Mouse (Mus musculus): ENCODE results near the gene Hivep3. TPM values are rescaled to one million over a fixed set of nuclear protein-coding genes. Genes with fewer than 3 reads are reported as not detected.

The Hivep3 gene
- polyA plus RNA-seq, 1 experiment from 2014 or later, result 16.5 TPM

DNA sequence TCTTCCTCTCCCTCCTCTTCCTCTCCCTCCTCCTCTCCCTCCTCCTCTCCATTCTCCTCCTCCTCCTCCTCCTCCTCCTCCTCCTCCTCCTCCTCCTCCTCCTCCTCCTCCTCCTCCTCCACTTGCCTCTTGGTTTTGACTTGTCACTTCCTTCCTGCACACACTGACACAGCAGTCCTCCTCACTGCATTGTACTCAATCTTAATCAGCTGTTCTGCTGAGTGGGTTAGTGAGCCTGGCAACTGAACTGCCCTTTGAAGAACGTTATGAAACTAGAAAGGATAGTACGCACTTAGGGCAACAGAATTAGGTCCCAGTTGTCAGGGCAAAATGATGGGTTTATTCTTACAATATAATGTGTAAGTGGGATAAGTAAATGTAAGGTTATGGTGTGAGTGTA is 73.8 kb downstream of the Hivep3 start:
- ATAC-seq (ENCODE audit: low FRiP score) (no peak), DNase-seq (ENCODE audit: low spot score) (no peak)
- no peak overlapping the region for H3K4me3 ChIP-seq (replicated peaks; ENCODE audit: low read length)
- H3K36me3 ChIP-seq (replicated peaks; ENCODE audit: control insufficient read depth, insufficient read depth), result no peaks in the 10 kb centered on the region
- no peak overlapping the region for H3K27ac ChIP-seq
- WGBS, result 59% methylated on average over 2 of the region's 2 CpGs
- no peak overlapping the region for H3K4me2 ChIP-seq (replicated peaks)
- peaks cover 9% of the 10 kb centered on the region; the same call in 1 of the 2 replicates for H3K27me3 ChIP-seq (ENCODE audit: control insufficient read depth, insufficient read depth, low read length)
- no peak overlapping the region for H3K9ac ChIP-seq
- no peaks in the 10 kb centered on the region for H3K4me1 ChIP-seq (replicated peaks; ENCODE audit: control insufficient read depth, insufficient read depth, low read length)
- no peaks in the 10 kb centered on the region for H3K9me3 ChIP-seq (ENCODE audit: control insufficient read depth, low read length)

DNA sequence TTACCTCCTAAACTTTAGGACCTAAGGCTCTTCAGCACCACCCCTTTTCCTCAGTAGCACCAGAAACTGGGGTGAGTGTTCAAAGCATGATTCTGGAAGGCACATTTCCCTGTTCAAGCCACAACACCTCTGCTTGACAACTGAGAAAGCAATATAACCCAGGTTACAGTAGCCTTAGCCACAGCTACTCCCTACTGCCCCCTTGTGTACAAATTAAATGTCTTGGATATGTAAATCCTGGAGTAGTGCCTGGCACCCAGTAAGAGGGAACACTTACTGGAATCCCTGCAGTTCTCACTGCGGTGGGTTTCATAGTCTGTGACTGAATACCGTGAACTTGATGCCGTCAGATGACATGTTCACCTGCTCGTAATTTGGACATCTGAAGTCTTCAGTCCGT is 75.7 kb downstream of the Hivep3 start:
- DNase-seq (ENCODE audit: low spot score) (peak; percentile 87), ATAC-seq (ENCODE audit: low FRiP score) (no peak; the same call in 1 of the 2 replicates)
- H3K9me3 ChIP-seq (ENCODE audit: control insufficient read depth, low read length), result no peaks in the 10 kb centered on the region
- no peaks in the 10 kb centered on the region for H3K36me3 ChIP-seq (replicated peaks; ENCODE audit: control insufficient read depth, insufficient read depth)
- H3K27me3 ChIP-seq (ENCODE audit: control insufficient read depth, insufficient read depth, low read length), result peaks cover 9% of the 10 kb centered on the region; the same call in 1 of the 2 replicates
- H3K4me2 ChIP-seq (replicated peaks), result no peak overlapping the region
- no peak overlapping the region for H3K27ac ChIP-seq
- 40% methylated on average over 5 of the region's 5 CpGs for WGBS
- no peak overlapping the region for H3K4me3 ChIP-seq (replicated peaks; ENCODE audit: low read length)
- H3K9ac ChIP-seq, result no peak overlapping the region
- peaks cover 4% of the 10 kb centered on the region; the same call in 1 of the 2 replicates for H3K4me1 ChIP-seq (replicated peaks; ENCODE audit: control insufficient read depth, insufficient read depth, low read length)

DNA sequence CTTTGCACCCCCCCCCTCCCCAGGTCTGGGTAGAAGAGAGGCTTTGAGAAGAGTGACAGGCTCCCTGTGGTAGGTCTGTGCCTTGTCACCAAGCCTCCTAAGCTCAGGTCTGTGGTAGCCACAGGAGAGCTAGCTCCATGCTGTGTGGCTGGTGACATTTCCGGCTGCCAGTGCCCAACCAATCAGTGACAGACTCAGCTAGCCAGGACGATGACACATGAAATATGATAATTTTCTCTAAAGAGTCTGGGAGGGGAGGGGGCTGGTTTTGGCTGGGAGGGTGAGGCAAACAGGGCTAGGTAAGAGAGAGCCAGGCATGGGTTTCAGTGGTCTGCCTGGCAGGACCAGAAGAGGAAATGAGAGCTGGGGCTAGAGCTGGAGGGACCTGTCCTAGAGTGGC is 79.2 kb downstream of the Hivep3 start:
- no peak overlapping the region for H3K27ac ChIP-seq
- no peak overlapping the region for H3K9ac ChIP-seq
- peaks cover 28% of the 10 kb centered on the region for H3K4me1 ChIP-seq (replicated peaks; ENCODE audit: control insufficient read depth, insufficient read depth, low read length)
- no peaks in the 10 kb centered on the region for H3K36me3 ChIP-seq (replicated peaks; ENCODE audit: control insufficient read depth, insufficient read depth)
- no peak overlapping the region for H3K4me2 ChIP-seq (replicated peaks)
- no peaks in the 10 kb centered on the region for H3K9me3 ChIP-seq (ENCODE audit: control insufficient read depth, low read length)
- H3K4me3 ChIP-seq (replicated peaks; ENCODE audit: low read length), result no peak overlapping the region
- DNase-seq (ENCODE audit: low spot score), result no peak
- H3K27me3 ChIP-seq (ENCODE audit: control insufficient read depth, insufficient read depth, low read length), result peaks cover 9% of the 10 kb centered on the region; the same call in 1 of the 2 replicates
- 12% methylated on average over 2 of the region's 2 CpGs for WGBS
- ATAC-seq (ENCODE audit: low FRiP score), result peak; percentile 29; the same call in 1 of the 2 replicates

DNA sequence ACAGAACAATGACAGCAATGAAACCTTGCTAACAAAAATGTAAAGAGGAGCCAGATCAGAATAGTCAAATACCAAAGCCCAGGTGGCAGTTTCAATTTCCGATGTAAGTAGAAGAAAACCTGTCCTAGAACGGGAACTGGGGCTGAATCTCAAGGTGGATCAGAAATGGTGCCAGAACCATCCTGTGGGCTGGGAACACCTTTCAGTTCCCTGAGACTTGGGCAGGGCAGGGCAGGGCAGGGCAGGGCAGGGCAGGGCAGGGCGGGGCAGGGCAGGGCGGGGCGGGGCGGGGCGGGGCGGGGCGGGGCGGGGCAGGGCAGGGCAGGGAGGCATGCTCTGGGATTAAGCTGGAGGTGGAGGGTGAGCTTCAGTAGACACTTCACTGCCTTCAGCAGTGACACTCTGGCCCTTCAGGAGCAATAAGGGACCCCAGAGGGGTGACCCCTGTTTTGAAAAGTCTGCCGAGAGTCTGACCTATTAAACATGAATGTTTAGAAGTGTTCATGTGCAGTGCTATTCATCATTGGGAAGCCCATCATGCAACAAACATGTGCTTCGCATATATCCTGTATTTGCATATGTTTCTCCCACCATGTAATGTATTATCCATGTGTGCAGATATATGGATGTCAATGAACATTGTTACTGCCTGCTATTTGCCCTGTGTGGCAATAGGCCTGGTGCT is 80.1 kb downstream of the Hivep3 start:
- Histone ChIP-seq H3K27me3 (ENCODE audit: control insufficient read depth, insufficient read depth, low read length) (peaks cover 5% of the 10 kb centered on the region; the same call in 1 of the 2 replicates), H3K4me1 (replicated peaks; ENCODE audit: control insufficient read depth, insufficient read depth, low read length) (peaks cover 28% of the 10 kb centered on the region), H3K9me3 (ENCODE audit: control insufficient read depth, low read length) (no peaks in the 10 kb centered on the region), H3K4me2 (replicated peaks) (peak overlapping the region; percentile 71), H3K4me3 (replicated peaks; ENCODE audit: low read length) (peak overlapping the region; percentile 58), H3K27ac (peak overlapping the region; percentile 90), H3K36me3 (replicated peaks; ENCODE audit: control insufficient read depth, insufficient read depth) (no peaks in the 10 kb centered on the region), H3K9ac (peak overlapping the region; percentile 80)
- 9% methylated on average over 12 of the region's 12 CpGs for WGBS
- no peak for ATAC-seq (ENCODE audit: low FRiP score)
- DNase-seq (ENCODE audit: low spot score), result no peak

DNA sequence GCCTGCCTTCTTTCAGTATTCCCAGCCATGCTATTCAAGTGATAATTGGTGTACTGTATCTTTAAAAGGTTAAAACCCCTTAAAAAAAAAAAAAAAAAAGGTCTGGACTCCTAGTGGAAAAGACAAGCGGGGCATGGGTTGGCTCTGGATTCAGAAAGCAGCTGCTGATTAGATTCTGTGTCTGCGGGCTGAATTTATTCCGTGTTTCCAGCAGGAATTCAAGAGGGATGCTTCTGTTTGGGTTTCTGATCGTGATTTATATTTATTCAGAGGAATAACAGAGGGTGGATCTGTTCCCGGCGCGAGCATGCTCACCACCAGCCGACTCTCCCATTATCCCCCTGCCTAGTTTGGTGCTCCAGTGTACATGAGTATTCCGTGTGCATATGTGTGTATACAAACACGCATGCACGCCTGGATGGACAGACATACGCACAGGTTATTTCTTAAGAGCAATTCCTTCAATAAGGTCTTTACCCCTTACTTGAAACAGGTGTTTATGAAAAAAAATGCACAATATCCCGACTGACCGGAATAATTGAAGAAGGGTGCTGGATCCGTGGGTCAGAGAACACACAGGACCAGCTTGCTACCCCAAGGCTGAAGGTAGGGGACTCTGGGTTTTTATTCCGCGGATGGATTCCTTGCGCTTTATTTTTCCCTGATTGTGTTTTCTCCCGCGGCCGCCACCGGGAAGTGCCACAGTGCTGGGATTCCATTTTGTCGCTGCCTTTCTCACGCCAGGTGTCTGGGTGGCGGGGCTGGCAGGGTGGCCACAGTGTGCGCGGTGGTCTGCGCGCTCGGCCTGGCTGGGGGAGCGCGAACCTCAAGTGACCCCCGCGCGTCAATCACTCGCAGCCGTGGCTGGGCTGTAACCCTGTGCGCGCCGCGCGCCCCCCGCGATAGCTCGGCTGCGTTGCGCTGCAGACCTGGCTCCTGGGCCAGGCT is 80.9 kb downstream of the Hivep3 start:
- Histone ChIP-seq H3K9ac (peak overlapping the region; percentile 80), H3K36me3 (replicated peaks; ENCODE audit: control insufficient read depth, insufficient read depth) (no peaks in the 10 kb centered on the region)
- whole genome bisulfite sequencing, result 2% methylated on average over 47 of the region's 47 CpGs

DNA sequence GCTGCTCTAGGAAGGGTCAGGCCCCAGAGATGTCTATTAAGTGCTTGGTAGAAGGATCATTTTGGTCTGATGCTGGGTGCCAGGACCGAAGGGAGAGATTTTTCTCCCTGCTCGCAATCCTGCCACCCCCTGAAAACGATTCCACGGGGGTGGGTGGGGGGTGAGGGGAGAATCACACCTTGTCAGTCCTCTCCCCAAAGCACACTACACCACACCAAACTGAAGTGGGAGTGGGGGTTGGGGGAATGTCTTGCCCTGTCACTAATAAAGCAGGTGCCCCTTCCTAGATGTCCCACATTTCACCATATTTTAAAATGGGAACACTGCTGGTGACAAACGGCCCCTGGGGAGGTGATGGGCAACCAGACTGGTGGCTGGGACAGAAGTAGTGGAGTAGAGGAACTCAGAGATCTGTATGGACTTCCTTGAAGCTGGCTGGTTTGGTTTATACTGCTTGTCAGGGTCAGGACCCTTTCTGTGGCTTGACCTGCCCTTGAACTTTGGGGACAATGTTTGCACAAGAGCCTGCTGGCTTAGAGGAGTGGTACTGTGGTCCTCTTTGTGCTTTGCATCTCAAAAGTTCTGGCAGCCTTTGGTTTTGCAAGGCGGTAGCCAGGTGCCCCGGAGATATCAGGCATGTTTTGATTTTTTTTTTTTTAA is 81.7 kb downstream of the Hivep3 start:
- ATAC-seq (ENCODE audit: low FRiP score), result peak; percentile 29; the same call in 1 of the 2 replicates

More for the DNA sequence above, 80.9 kb downstream of the Hivep3 start:
- no peaks in the 10 kb centered on the region for H3K9me3 ChIP-seq (ENCODE audit: control insufficient read depth, low read length)
- ATAC-seq (ENCODE audit: low FRiP score) (peak; percentile 79), DNase-seq (ENCODE audit: low spot score) (peak; percentile 69)
- H3K27me3 ChIP-seq (ENCODE audit: control insufficient read depth, insufficient read depth, low read length), result 0 out of 2 replicates have a peak, but pooled peaks cover 4% of the 10 kb centered on the region
- peak overlapping the region; percentile 71 for H3K4me2 ChIP-seq (replicated peaks)
- peak overlapping the region; percentile 58 for H3K4me3 ChIP-seq (replicated peaks; ENCODE audit: low read length)
- peak overlapping the region; percentile 90 for H3K27ac ChIP-seq
- peaks cover 28% of the 10 kb centered on the region for H3K4me1 ChIP-seq (replicated peaks; ENCODE audit: control insufficient read depth, insufficient read depth, low read length)

DNA sequence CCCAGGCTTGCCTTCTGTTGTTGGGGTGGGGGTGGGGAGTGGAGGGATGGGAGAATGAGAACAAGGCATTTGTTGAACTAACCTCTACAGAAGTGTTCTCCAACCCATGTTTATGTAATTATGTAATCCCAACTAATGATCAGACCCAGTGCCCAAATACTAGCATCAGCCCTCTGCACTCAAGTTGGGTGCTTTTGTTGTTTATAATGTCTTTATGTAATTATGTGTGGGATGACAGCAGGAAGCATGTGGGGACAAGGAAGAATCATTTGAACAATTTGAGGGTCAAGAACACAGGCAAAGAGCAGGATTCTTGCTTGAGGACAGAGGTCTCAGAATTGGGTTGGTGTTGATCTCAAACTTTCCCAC is 82.2 kb downstream of the Hivep3 start:
- Histone ChIP-seq H3K9me3 (ENCODE audit: control insufficient read depth, low read length) (no peaks in the 10 kb centered on the region), H3K36me3 (replicated peaks; ENCODE audit: control insufficient read depth, insufficient read depth) (no peaks in the 10 kb centered on the region), H3K27ac (no peak overlapping the region), H3K4me2 (replicated peaks) (peak overlapping the region; percentile 71), H3K9ac (no peak overlapping the region), H3K4me3 (replicated peaks; ENCODE audit: low read length) (peak overlapping the region; percentile 58), H3K27me3 (ENCODE audit: control insufficient read depth, insufficient read depth, low read length) (0 out of 2 replicates have a peak, but pooled peaks cover 4% of the 10 kb centered on the region), H3K4me1 (replicated peaks; ENCODE audit: control insufficient read depth, insufficient read depth, low read length) (peaks cover 28% of the 10 kb centered on the region)
- ATAC-seq (ENCODE audit: low FRiP score) (no peak), DNase-seq (ENCODE audit: low spot score) (no peak)

More for the DNA sequence above, 81.7 kb downstream of the Hivep3 start:
- peak overlapping the region; percentile 90 for H3K27ac ChIP-seq
- no peaks in the 10 kb centered on the region for H3K36me3 ChIP-seq (replicated peaks; ENCODE audit: control insufficient read depth, insufficient read depth)
- peak overlapping the region; percentile 58 for H3K4me3 ChIP-seq (replicated peaks; ENCODE audit: low read length)
- peak overlapping the region; percentile 80 for H3K9ac ChIP-seq
- 3% methylated on average over 7 of the region's 7 CpGs for WGBS
- H3K27me3 ChIP-seq (ENCODE audit: control insufficient read depth, insufficient read depth, low read length), result 0 out of 2 replicates have a peak, but pooled peaks cover 4% of the 10 kb centered on the region
- no peaks in the 10 kb centered on the region for H3K9me3 ChIP-seq (ENCODE audit: control insufficient read depth, low read length)
- peaks cover 28% of the 10 kb centered on the region for H3K4me1 ChIP-seq (replicated peaks; ENCODE audit: control insufficient read depth, insufficient read depth, low read length)
- peak overlapping the region; percentile 71 for H3K4me2 ChIP-seq (replicated peaks)
- DNase-seq (ENCODE audit: low spot score), result no peak

DNA sequence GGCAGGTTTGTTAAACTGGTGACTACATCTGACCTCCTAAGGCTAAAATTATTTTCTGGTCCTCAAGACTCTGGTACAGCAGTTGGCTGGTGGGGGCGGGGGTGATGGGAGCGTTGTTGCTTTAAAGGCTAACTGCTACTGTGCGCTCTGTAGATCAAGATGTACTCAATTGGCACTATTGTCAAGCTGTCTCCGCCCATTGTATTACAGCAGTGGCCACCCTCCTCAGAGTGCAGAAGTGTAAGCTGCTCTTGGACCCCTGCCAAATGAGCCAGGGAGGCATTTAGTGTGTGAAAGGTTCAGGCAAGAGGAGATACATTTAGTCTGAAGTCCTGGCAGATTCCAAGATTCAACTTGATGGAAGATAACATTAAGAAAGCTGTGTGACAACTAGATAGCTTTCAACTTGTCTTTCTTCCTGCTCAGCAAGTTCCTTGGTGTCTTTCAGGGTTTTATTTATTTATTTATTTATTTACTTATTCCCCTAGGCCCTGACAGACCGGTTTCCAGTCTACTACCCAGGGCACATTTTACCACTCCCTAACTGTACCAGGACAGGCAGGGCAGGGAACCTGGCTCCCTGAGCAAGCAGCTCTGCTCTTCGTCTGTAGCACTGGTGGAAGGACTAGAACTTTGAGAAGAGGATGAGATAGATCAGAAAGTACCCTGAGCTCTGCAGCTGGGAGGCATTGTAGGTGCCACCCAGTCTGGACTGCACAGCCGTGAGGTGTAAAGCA is 83.2 kb downstream of the Hivep3 start:
- H3K4me2 ChIP-seq (replicated peaks), result peak overlapping the region; percentile 71
- no peak overlapping the region for H3K9ac ChIP-seq
- H3K27me3 ChIP-seq (ENCODE audit: control insufficient read depth, insufficient read depth, low read length), result 0 out of 2 replicates have a peak, but pooled peaks cover 4% of the 10 kb centered on the region
- H3K36me3 ChIP-seq (replicated peaks; ENCODE audit: control insufficient read depth, insufficient read depth), result no peaks in the 10 kb centered on the region
- 0 out of 2 replicates have a peak, but pooled peaks have one; percentile 19 for ATAC-seq (ENCODE audit: low FRiP score)
- DNase-seq (ENCODE audit: low spot score), result peak; percentile 52
- H3K27ac ChIP-seq, result no peak overlapping the region
- H3K4me3 ChIP-seq (replicated peaks; ENCODE audit: low read length), result no peak overlapping the region
- WGBS, result 23% methylated on average over 7 of the region's 7 CpGs
- H3K4me1 ChIP-seq (replicated peaks; ENCODE audit: control insufficient read depth, insufficient read depth, low read length), result peaks cover 28% of the 10 kb centered on the region
- no peaks in the 10 kb centered on the region for H3K9me3 ChIP-seq (ENCODE audit: control insufficient read depth, low read length)
